Mouse (Mus musculus): ENCODE measurements at regions not wholly inside any gene's neighbourhood (a gene's known extent, or its start where the extent isn't known, plus 50 kb on each side); places are given as distances from the start of the nearest gene placed in this dataset.

DNA sequence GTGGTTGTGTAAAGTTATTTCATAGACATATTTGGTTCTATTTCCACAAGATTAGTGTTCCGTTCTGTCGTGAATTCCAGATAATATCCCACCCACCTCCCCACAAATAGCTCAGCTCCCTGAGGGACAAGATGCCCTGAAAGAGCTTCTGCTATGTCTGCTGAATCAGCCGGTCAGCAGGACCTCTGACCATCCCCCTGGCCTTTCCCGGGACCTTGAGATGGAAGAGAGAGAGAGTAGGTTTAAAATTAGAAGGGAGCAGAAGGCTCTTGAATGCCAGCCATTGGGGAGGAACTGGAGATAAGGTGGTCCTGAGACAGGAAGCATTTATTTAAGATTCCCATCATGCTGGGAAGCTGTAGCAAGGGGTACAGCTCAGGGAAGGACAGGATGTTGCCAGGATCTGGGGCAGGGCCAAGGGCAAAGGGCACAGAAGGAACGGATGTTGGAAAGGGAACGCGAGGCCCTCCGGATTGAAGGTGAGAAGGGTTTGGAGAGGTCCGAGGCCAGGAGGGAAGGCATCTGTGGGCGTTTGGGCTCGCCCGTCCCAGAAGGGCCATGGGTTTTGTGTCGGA lies 344.7 kb upstream of the Tbx3 start:
- no peak for TF ChIP-seq GATA1 (IDR thresholded peaks at IDR 0.05; ENCODE audit: low read length)
- no peak for TF ChIP-seq TAL1 (IDR thresholded peaks at IDR 0.05; ENCODE audit: low read length)
